Mouse (Mus musculus) liver, embryonic 12.5 days (tissue): ENCODE measurements around the gene Sephs2. TPM values are rescaled to one million over a fixed set of nuclear protein-coding genes. Genes with fewer than 3 reads are reported as not detected.

ENCODE experiments used
- ATAC-seq: fragments of 200-750 bp; cut with Nextera tagmentation; 2 replicates; pipeline ENCODE4 v1.8.0; 2017; ENCODE audit warnings: moderate number of reproducible peaks, mild to moderate bottlenecking, moderate library complexity
- H3K27ac ChIP-seq: fragments of 300-500 bp; sonication (generic); 2 replicates; pipeline ENCODE4 v1.5.1; 2016; ENCODE audit warnings: mild to moderate bottlenecking
- H3K27me3 ChIP-seq: fragments of 300-500 bp; sonication (generic); replicated peaks from 2 replicates; pipeline ENCODE4 v1.6.1; 2016; ENCODE audit warnings: mild to moderate bottlenecking, moderate library complexity
- H3K36me3 ChIP-seq: fragments of 300-500 bp; sonication (generic); 2 replicates; pipeline ENCODE4 v1.6.1; 2016; ENCODE audit warnings: mild to moderate bottlenecking, moderate library complexity
- H3K4me1 ChIP-seq: fragments of 300-500 bp; sonication (generic); 2 replicates; pipeline ENCODE4 v1.6.1; 2016
- H3K4me2 ChIP-seq: fragments of 300-500 bp; sonication (generic); 2 replicates; pipeline ENCODE4 v1.6.1; 2016; ENCODE audit warnings: mild to moderate bottlenecking, moderate library complexity
- H3K4me3 ChIP-seq: fragments of 300-500 bp; sonication (generic); 2 replicates; pipeline ENCODE4 v1.5.1; 2016; ENCODE audit warnings: mild to moderate bottlenecking, moderate library complexity
- H3K9ac ChIP-seq: fragments of 300-500 bp; sonication (generic); 2 replicates; pipeline ENCODE4 v1.6.1; 2016; ENCODE audit warnings: mild to moderate bottlenecking, moderate library complexity
- H3K9me3 ChIP-seq: fragments of 300-500 bp; sonication (generic); replicated peaks from 2 replicates; pipeline ENCODE4 v1.6.1; 2016; ENCODE audit warnings: mild to moderate bottlenecking, moderate library complexity
- WGBS: fragments of 180-500 bp; shearing (Covaris S2); methylation state at CpG from one replicate; pipeline ENCODE4 v1.1.7; 2016; ENCODE audit not compliant: insufficient replicate concordance; 5-methylcytosine and 5-hydroxymethylcytosine counted together
- polyA plus RNA-seq: library from polyadenylated mRNA; unstranded; fragments of >200 nt; fragmentation: Nextera tagmentation; extraction: Ambion mirVana; gene quantifications from 2 replicates; pipeline ENCODE4 v1.2.1, GENCODE M21; 2016

Sephs2 gene
- polyA plus RNA-seq, 1 experiment from 2014 or later, result 170 TPM

DNA sequence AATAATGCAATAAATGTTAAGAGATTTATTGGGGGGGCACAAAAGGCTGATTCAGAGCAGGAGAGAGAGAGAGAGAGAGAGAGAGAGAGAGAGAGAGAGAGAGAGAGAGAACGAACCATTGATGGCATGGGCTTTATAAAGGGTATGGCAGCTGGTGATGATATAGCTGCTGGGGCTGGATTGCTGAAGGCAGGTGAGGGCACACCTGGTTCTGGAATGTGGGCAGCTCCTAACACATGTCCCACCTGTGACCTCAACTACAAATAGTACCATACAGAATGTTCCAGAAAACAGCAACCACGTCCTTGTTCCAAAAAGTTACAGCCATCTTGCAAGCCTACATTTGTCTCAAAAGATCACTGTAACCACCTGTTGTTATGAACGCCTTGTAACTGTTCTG is 42.5 kb downstream of the Sephs2 start:
- peak overlapping the region; percentile 75 for H3K4me2 ChIP-seq
- peaks cover 31% of the 10 kb centered on the region for H3K36me3 ChIP-seq
- H3K9me3 ChIP-seq, result no peaks in the 10 kb centered on the region
- no peak overlapping the region for H3K27ac ChIP-seq
- no peaks in the 10 kb centered on the region for H3K27me3 ChIP-seq
- 56% methylated on average over 3 of the region's 3 CpGs for WGBS
- peak overlapping the region; percentile 82 for H3K4me3 ChIP-seq
- no peak for ATAC-seq
- peaks cover 61% of the 10 kb centered on the region for H3K4me1 ChIP-seq
- H3K9ac ChIP-seq, result peak overlapping the region; percentile 94

DNA sequence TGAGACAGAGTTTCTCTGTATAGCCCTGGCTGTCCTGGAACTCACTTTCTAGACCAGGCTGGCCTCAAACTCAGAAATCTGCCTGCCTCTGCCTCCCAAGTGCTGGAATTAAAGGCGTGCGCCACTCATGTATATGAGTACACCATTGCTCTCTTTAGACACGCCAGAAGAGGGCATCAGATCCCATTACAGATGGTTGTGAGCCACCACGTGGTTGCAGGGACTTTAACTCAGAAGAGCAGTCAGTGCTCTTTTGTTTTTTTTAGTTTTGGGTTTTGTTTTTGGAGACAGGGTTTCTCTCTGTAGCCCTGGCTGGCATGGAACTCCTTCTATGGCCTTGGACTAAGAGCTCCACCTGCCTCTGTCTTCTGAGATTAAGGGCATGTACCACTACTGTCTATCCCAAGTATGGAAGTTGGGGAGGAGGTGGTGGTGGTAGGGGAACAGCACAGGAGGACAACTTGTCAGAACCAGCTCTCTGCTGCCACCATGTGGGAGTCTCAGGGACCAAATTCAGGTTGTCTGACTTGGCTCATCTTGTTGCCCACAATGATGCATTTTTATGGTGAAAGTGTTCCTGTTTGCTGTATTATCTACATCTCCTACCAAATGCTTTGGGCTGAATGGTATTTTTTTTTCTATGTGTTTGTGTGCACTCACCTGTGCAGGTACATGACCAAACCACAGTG is 45.1 kb downstream of the Sephs2 start:
- peaks cover 75% of the 10 kb centered on the region for H3K4me1 ChIP-seq
- no peaks in the 10 kb centered on the region for H3K9me3 ChIP-seq
- no peak overlapping the region for H3K4me2 ChIP-seq
- peaks cover 14% of the 10 kb centered on the region; the same call in 1 of the 2 replicates for H3K36me3 ChIP-seq
- H3K4me3 ChIP-seq, result no peak overlapping the region
- WGBS, result 45% methylated on average over 4 of the region's 4 CpGs
- H3K27ac ChIP-seq, result peak overlapping the region; percentile 80
- no peaks in the 10 kb centered on the region for H3K27me3 ChIP-seq
- 0 out of 2 replicates have a peak, but pooled peaks have one; percentile 19 for ATAC-seq
- no peak overlapping the region for H3K9ac ChIP-seq

DNA sequence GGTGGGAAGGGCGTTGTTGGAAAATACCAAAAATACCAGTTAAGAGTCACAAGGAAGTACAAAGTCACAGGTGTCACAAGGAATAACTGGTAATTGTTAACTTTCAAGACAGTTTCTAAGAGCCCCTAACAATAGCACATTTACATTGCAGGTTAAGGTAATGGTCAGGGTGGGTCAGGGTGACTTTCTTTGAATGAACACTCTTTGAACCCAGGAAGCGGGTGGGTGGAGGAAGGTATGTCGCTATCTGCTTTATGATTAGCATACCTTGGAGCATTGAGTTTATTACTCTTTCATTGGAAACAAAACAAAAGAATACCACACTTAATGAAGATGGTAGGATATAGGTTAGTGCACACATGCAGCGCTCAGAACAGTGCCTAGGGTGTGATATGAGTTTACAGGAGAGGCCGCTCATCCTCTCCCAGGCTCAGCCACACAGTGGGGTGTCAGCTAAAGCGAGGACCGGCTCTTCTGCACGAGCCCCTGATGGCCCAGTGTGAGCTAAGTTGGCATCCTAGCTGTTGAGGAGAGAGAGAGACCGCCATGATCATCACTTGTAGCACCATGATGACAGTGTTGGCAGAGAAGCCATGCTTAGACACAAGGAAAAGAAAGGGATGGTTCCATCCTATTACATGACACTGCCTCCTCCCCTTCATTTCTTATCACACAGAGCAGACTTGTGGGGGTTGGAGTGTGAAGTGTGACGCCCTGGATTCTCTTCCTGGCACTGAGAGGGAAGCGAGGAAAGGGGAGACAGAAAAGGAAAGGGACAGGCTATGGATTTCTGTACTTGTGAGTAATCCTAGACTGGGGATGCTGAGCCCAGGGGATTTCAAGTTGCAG is 48.5 kb downstream of the Sephs2 start:
- WGBS, result 47% methylated on average over 11 of the region's 11 CpGs
- Histone ChIP-seq H3K27ac (peak overlapping the region; percentile 94), H3K9me3 (no peaks in the 10 kb centered on the region), H3K4me3 (peak overlapping the region; percentile 13; the same call in 1 of the 2 replicates), H3K4me2 (peak overlapping the region; percentile 67), H3K9ac (peak overlapping the region; percentile 59), H3K36me3 (peaks cover 9% of the 10 kb centered on the region; the same call in 1 of the 2 replicates), H3K27me3 (no peaks in the 10 kb centered on the region), H3K4me1 (peaks cover 62% of the 10 kb centered on the region)
- peak; percentile 92 for ATAC-seq

GRCm38 (mm10) chr7:127224616-127225015 is 49.2 kb downstream of the Sephs2 start:
- 84% methylated on average over 6 of the region's 6 CpGs for WGBS
- no peaks in the 10 kb centered on the region for H3K27me3 ChIP-seq
- peaks cover 58% of the 10 kb centered on the region for H3K4me1 ChIP-seq
- H3K4me3 ChIP-seq, result no peak overlapping the region
- no peak overlapping the region for H3K4me2 ChIP-seq
- peaks cover 5% of the 10 kb centered on the region; the same call in 1 of the 2 replicates for H3K36me3 ChIP-seq
- peak overlapping the region; percentile 94 for H3K27ac ChIP-seq
- H3K9ac ChIP-seq, result no peak overlapping the region
- ATAC-seq, result no peak
- H3K9me3 ChIP-seq, result no peaks in the 10 kb centered on the region

DNA sequence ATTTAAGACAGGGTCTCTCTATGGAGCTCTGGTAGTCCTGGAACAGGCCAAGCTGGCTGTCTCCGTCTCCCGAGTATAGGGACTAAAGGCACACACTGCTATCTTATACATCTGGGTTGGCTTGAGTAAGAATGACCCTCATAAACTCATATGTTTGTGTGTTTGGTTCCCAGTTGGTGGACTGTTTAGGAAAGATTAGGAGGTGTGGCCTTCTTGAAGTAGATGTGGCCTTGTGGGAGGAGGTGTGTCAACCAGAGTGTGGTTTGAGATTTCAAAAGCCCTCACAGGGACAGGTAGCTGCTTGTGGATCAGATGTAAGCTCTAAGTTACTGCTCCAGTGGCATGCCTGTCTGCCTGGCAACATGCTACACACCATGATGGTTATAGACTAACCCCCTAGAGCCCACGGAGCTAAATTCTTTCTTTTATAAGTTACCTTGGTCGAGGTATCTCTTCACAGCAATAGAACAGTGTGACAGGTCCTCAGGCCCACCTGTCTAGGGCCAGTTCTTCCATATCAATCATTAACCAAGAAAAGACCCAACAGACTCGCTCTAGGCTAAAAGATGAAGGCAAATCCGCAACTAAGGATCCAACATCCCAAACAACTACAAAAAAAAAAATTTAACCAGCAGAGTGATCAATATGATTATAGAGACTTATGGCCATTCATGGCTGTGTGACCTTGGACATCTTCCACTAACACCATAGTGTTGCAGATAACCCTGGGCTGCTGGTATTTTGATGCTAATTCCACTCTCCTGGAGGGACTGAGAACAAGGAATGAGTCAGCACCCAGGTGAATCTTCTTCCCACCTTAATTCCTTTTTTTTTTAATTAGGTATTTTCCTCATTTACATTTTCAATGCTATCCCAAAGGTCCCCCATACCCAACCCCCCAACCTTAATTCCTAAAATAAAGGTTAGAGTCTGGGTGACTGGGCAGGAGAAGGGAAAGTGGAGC is 50.1 kb downstream of the Sephs2 start:
- WGBS, result 67% methylated on average over 6 of the region's 6 CpGs
- Histone ChIP-seq H3K9ac (peak overlapping the region; percentile 12), H3K27ac (peak overlapping the region; percentile 94), H3K4me2 (peak overlapping the region; percentile 32), H3K4me1 (peaks cover 65% of the 10 kb centered on the region), H3K27me3 (no peaks in the 10 kb centered on the region), H3K9me3 (no peaks in the 10 kb centered on the region), H3K4me3 (no peak overlapping the region), H3K36me3 (no peaks in the 10 kb centered on the region)
- ATAC-seq, result peak; percentile 66

DNA sequence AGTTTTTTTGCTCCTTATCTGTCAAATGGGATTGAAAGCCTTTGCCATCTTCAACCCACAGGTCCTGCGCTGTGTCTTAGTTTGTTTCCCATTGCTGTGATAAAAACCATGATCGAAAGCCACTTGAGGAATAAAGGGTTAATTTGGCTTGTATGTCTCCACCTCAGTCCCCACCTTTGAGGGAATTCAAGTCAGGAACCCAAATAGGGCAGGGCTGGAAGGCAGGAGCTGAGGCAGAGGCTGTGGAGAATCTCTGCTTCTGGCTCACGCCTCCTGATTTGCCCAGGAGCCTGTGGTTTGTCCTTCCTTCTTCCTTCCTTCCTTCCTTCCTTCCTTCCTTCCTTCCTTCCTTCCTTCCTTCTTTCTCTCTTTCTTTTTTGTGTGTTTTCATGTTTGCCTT is 50.7 kb downstream of the Sephs2 start:
- no peak for ATAC-seq
- no peaks in the 10 kb centered on the region for H3K27me3 ChIP-seq
- no peak overlapping the region for H3K4me3 ChIP-seq
- H3K36me3 ChIP-seq, result no peaks in the 10 kb centered on the region
- WGBS, result 89% methylated on average over 3 of the region's 3 CpGs
- H3K27ac ChIP-seq, result peak overlapping the region; percentile 94
- H3K4me1 ChIP-seq, result peaks cover 70% of the 10 kb centered on the region
- H3K9me3 ChIP-seq, result no peaks in the 10 kb centered on the region
- 0 out of 2 replicates have a peak overlapping the region, but pooled peaks have one; percentile 32 for H3K4me2 ChIP-seq
- peak overlapping the region; percentile 12; the same call in 1 of the 2 replicates for H3K9ac ChIP-seq

Other genes starting within 250 kb of the Sephs2 start
- 104 and 107 TPM in 2 replicates for gene Maz, start 247.0 kb downstream of the Sephs2 start, polyA plus RNA-seq
- 126 and 132 TPM in 2 replicates for gene Kif22, start 231.6 kb downstream of the Sephs2 start, polyA plus RNA-seq
- not detected in 2 replicates for gene Zg16, start 186.7 kb downstream of the Sephs2 start, polyA plus RNA-seq
- 8.3 and 8.5 TPM in 2 replicates for gene AI467606, start 182.7 kb downstream of the Sephs2 start, polyA plus RNA-seq
- gene Qprt, start 151.8 kb downstream of the Sephs2 start, polyA plus RNA-seq, result 36.5 and 40.3 TPM in 2 replicates
- 7.3 and 7.4 TPM in 2 replicates for gene Spn, start 136.2 kb downstream of the Sephs2 start, polyA plus RNA-seq
- 35.0 and 36.0 TPM in 2 replicates for gene Cd2bp2, start 78.0 kb downstream of the Sephs2 start, polyA plus RNA-seq
- gene Tbc1d10b, start 65.6 kb downstream of the Sephs2 start, polyA plus RNA-seq, result 26.7 and 30.9 TPM in 2 replicates
- gene Mylpf, start 65.2 kb downstream of the Sephs2 start, polyA plus RNA-seq, result 37.6 and 41.4 TPM in 2 replicates
- gene Zfp553, start 41.0 kb downstream of the Sephs2 start, polyA plus RNA-seq, result 13.7 and 14.2 TPM in 2 replicates
- 10.6 and 13.6 TPM in 2 replicates for gene Sept1, start 40.9 kb downstream of the Sephs2 start, polyA plus RNA-seq
- 30.0 and 31.6 TPM in 2 replicates for gene Zfp771, start 29.8 kb downstream of the Sephs2 start, polyA plus RNA-seq
- 163 and 167 TPM in 2 replicates for gene Dctpp1, start 13.3 kb downstream of the Sephs2 start, polyA plus RNA-seq
- gene Itgal, start 22.2 kb upstream of the Sephs2 start, polyA plus RNA-seq, result 6.0 and 6.3 TPM in 2 replicates
- 4.8 and 5.2 TPM in 2 replicates for gene Zfp768, start 71.5 kb upstream of the Sephs2 start, polyA plus RNA-seq
- gene Zfp747, start 102.0 kb upstream of the Sephs2 start, polyA plus RNA-seq, result 3.9 and 4.1 TPM in 2 replicates
- 2.1 and 2.4 TPM in 2 replicates for gene 9130019O22Rik, start 113.1 kb upstream of the Sephs2 start, polyA plus RNA-seq
- 1.7 and 1.8 TPM in 2 replicates for gene E430018J23Rik, start 119.6 kb upstream of the Sephs2 start, polyA plus RNA-seq
- 2.4 and 2.5 TPM in 2 replicates for gene Zfp764, start 132.8 kb upstream of the Sephs2 start, polyA plus RNA-seq
- 11.0 and 11.6 TPM in 2 replicates for gene Zfp688, start 148.0 kb upstream of the Sephs2 start, polyA plus RNA-seq
- 3.1 and 3.3 TPM in 2 replicates for gene Zfp689, start 175.1 kb upstream of the Sephs2 start, polyA plus RNA-seq
- gene Prr14, start 185.6 kb upstream of the Sephs2 start, polyA plus RNA-seq, result 29.6 and 31.0 TPM in 2 replicates
- 6.9 and 8.1 TPM in 2 replicates for gene Fbrs, start 205.1 kb upstream of the Sephs2 start, polyA plus RNA-seq
- gene Srcap, start 237.9 kb upstream of the Sephs2 start, polyA plus RNA-seq, result 38.2 and 38.8 TPM in 2 replicates
- gene Gm42715, start 245.5 kb upstream of the Sephs2 start, polyA plus RNA-seq, result 7.9 and 8.8 TPM in 2 replicates